Mouse (Mus musculus) T-helper 1 cell (primary cell): ENCODE results near the gene Rab3gap2.

Experiments used
- in situ Hi-C: fragments of 300-600 bp; cut with MboI, MseI; formaldehyde crosslinking; loops from one replicate; pipeline ENCODE4 v1.15.1; 2025; ENCODE audit warnings: high pct_unique_total_duplicates

Gene Rab3gap2

GRCm38 (mm10) chr1:185217966-185218365 lies 14.0 kb downstream of the Rab3gap2 start:
- in situ Hi-C loops, result loop anchor here (10.0 kb wide), 1 partner anchor 1903 kb away; no protein-coding TSS in a partner anchor

GRCm38 (mm10) chr1:185226889-185227288 lies 23.0 kb downstream of the Rab3gap2 start:
- in situ Hi-C loops, result loop anchor here (5.0 kb wide), 1 partner anchor 75 kb away; no protein-coding TSS in a partner anchor

- in situ Hi-C loops, result loop anchor here (5.0 kb wide), 1 partner anchor 75 kb away; no protein-coding TSS in a partner anchor
These were observed 23.8 kb downstream of the Rab3gap2 start for GRCm38 (mm10) chr1:185227766-185228165.

- in situ Hi-C loops, result loop anchor here (5.0 kb wide), 1 partner anchor 73 kb away; no protein-coding TSS in a partner anchor
These were observed 25.7 kb downstream of the Rab3gap2 start for GRCm38 (mm10) chr1:185229406-185230201.

GRCm38 (mm10) chr1:185235837-185236236 lies 31.9 kb downstream of the Rab3gap2 start:
- in situ Hi-C loops, result no loop called here

GRCm38 (mm10) chr1:185236530-185236929 lies 32.6 kb downstream of the Rab3gap2 start:
- in situ Hi-C loops, result no loop called here

- in situ Hi-C loops, result no loop called here
These were observed 39.1 kb downstream of the Rab3gap2 start for GRCm38 (mm10) chr1:185243013-185243412.

- in situ Hi-C loops, result no loop called here
These were observed 41.5 kb downstream of the Rab3gap2 start for GRCm38 (mm10) chr1:185245456-185245855.

- in situ Hi-C loops, result no loop called here
These were observed 43.6 kb downstream of the Rab3gap2 start for GRCm38 (mm10) chr1:185247429-185248085.

- in situ Hi-C loops, result no loop called here
These were observed 44.8 kb downstream of the Rab3gap2 start for GRCm38 (mm10) chr1:185248728-185249127.

GRCm38 (mm10) chr1:185252351-185252750 lies 48.4 kb downstream of the Rab3gap2 start:
- in situ Hi-C loops, result no loop called here

GRCm38 (mm10) chr1:185253140-185253892 lies 49.4 kb downstream of the Rab3gap2 start:
- in situ Hi-C loops, result no loop called here

- in situ Hi-C loops, result no loop called here
These were observed 51.4 kb downstream of the Rab3gap2 start for GRCm38 (mm10) chr1:185255336-185255735.

- in situ Hi-C loops, result no loop called here
These were observed 52.8 kb downstream of the Rab3gap2 start for GRCm38 (mm10) chr1:185256753-185257152.

- in situ Hi-C loops, result no loop called here
These were observed 58.6 kb downstream of the Rab3gap2 start for GRCm38 (mm10) chr1:185262565-185262964.

GRCm38 (mm10) chr1:185268675-185269074 lies 64.8 kb downstream of the Rab3gap2 start:
- in situ Hi-C loops, result no loop called here

GRCm38 (mm10) chr1:185270403-185271097 lies 66.6 kb downstream of the Rab3gap2 start:
- in situ Hi-C loops, result no loop called here

GRCm38 (mm10) chr1:185271373-185271772 lies 67.5 kb downstream of the Rab3gap2 start:
- in situ Hi-C loops, result no loop called here

- in situ Hi-C loops, result no loop called here
These were observed 71.1 kb downstream of the Rab3gap2 start for GRCm38 (mm10) chr1:185274819-185275545.

- in situ Hi-C loops, result no loop called here
These were observed 72.1 kb downstream of the Rab3gap2 start for GRCm38 (mm10) chr1:185275976-185276375.

- in situ Hi-C loops, result no loop called here
These were observed 73.1 kb downstream of the Rab3gap2 start for GRCm38 (mm10) chr1:185277022-185277421.
